Mouse (Mus musculus) heart, embryonic 11.5 days (tissue): ENCODE results near the gene Mrap2. TPM values are rescaled to one million over a fixed set of nuclear protein-coding genes. Genes with fewer than 3 reads are reported as not detected.

Experiments used
- ATAC-seq: fragments of 200-750 bp; cut with Nextera tagmentation; replicated peaks from 2 replicates; pipeline ENCODE4 v1.8.0; 2017; ENCODE audit warnings: moderate library complexity; ENCODE audit not compliant: insufficient number of reproducible peaks, low FRiP score, low TSS enrichment
- H3K27ac ChIP-seq: fragments of 300-500 bp; sonication (generic); 2 replicates; pipeline ENCODE4 v1.5.1; 2014; ENCODE audit warnings: mild to moderate bottlenecking, low read depth, low read length
- H3K27me3 ChIP-seq: fragments of 300-500 bp; sonication (generic); 2 replicates; pipeline ENCODE4 v1.6.1; 2014; ENCODE audit warnings: mild to moderate bottlenecking, low read length, mixed read lengths; ENCODE audit not compliant: control insufficient read depth, insufficient read depth
- H3K36me3 ChIP-seq: fragments of 300-500 bp; sonication (generic); 2 replicates; pipeline ENCODE4 v1.6.1; 2014; ENCODE audit warnings: mild to moderate bottlenecking, low read length, moderate library complexity, mixed read lengths; ENCODE audit not compliant: control insufficient read depth, insufficient read depth
- H3K4me1 ChIP-seq: fragments of 300-500 bp; sonication (generic); 2 replicates; pipeline ENCODE4 v1.6.1; 2014; ENCODE audit warnings: low read length; ENCODE audit not compliant: control insufficient read depth, insufficient read depth
- H3K4me2 ChIP-seq: fragments of 300-500 bp; sonication (generic); 2 replicates; pipeline ENCODE4 v1.6.1; 2014; ENCODE audit warnings: mild to moderate bottlenecking, moderate library complexity
- H3K4me3 ChIP-seq: fragments of 300-500 bp; sonication (generic); 2 replicates; pipeline ENCODE4 v1.5.1; 2014; ENCODE audit warnings: low read depth, low read length
- H3K9ac ChIP-seq: fragments of 300-500 bp; sonication (generic); 2 replicates; pipeline ENCODE4 v1.6.1; 2014; ENCODE audit warnings: mild to moderate bottlenecking, low read depth, low read length, moderate library complexity
- H3K9me3 ChIP-seq: fragments of 300-500 bp; sonication (generic); replicated peaks from 2 replicates; pipeline ENCODE4 v1.6.1; 2016; ENCODE audit warnings: low read length; ENCODE audit not compliant: control insufficient read depth
- WGBS: fragments of 180-500 bp; shearing (Covaris S2); extraction: QIAGEN DNeasy Blood & Tissue Kit; methylation state at CpG from one replicate; pipeline ENCODE4 v1.1.7; 2014; ENCODE audit not compliant: insufficient replicate concordance; 5-methylcytosine and 5-hydroxymethylcytosine counted together
- polyA plus RNA-seq: library from polyadenylated mRNA; unstranded; fragments of >200 nt; fragmentation: Nextera tagmentation; extraction: Ambion mirVana; gene quantifications from 2 replicates; pipeline ENCODE4 v1.2.1, GENCODE M21; 2014

The Mrap2 gene
- polyA plus RNA-seq, 1 experiment from 2014 or later, result not detected

DNA sequence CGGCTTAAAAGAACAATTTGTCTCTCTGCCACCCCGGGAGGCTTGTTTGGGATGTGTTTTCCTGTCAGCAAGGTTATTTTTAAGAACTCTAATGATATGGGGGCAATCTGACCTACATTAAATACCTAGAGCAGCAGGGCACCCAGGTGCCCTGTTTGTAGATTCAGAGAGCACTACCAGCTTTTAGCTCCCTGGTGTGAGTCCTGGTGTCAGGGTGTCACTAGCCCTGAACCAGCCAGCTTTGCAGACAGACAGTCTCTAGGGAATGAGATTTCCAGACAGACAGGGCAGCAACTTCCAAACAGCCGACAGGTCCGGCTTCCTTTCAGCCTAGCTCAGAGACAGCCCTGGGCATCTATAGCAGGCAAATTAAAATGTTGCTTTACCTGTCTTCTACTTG is 18.5 kb downstream of the Mrap2 start:
- WGBS, result 65% methylated on average over 4 of the region's 4 CpGs
- Histone ChIP-seq H3K9me3 (no peaks in the 10 kb centered on the region), H3K27ac (no peak overlapping the region)

DNA sequence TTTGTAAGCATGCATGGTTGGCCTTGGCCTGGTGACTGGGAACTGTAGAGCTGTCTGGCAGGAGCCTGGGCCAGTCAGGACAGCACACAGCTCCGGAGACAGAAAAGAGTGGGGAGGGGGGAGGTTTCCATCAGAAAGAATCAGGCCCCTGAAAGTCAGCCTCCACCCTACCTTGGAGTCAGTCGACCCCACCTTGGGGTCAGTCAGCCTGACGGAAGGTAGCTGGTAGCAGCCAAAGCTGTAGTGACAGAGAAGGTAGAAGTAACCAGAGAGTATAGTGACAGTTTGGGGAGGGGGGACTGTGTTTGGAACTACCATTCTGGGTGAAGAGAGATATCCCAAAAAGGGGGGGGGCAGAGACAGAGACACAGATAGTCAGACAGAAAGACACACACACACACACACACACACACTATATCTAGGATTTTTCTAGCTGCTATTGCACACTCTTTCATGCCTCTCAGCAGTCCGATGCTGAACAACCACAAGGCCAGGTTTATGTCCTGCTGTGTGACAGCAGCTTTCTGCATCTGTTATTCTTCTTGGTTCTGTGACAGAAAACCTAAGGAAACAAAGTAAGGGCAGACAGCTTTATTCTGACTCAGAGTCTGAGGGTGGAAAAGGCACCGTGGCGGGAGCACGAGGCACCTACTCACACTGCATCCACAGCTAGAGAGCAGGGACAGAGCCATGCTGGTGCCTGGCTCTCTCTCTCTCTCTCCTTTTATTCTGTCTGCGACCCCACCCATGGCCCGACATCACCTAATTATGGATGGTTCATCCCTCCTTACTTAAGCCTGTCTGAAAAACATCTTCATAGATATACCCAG is 23.1 kb downstream of the Mrap2 start:
- no peak overlapping the region for H3K4me3 ChIP-seq
- H3K9me3 ChIP-seq, result no peaks in the 10 kb centered on the region
- H3K9ac ChIP-seq, result no peak overlapping the region
- H3K27me3 ChIP-seq, result no peaks in the 10 kb centered on the region
- H3K27ac ChIP-seq, result no peak overlapping the region
- ATAC-seq, result no peak
- no peak overlapping the region for H3K4me2 ChIP-seq
- H3K36me3 ChIP-seq, result no peaks in the 10 kb centered on the region
- WGBS, result 65% methylated on average over 9 of the region's 9 CpGs
- no peaks in the 10 kb centered on the region for H3K4me1 ChIP-seq

More for the DNA sequence above, 18.5 kb downstream of the Mrap2 start:
- no peaks in the 10 kb centered on the region for H3K4me1 ChIP-seq
- no peak for ATAC-seq
- no peaks in the 10 kb centered on the region for H3K36me3 ChIP-seq
- H3K27me3 ChIP-seq, result no peaks in the 10 kb centered on the region
- no peak overlapping the region for H3K4me3 ChIP-seq
- H3K9ac ChIP-seq, result no peak overlapping the region
- H3K4me2 ChIP-seq, result no peak overlapping the region

DNA sequence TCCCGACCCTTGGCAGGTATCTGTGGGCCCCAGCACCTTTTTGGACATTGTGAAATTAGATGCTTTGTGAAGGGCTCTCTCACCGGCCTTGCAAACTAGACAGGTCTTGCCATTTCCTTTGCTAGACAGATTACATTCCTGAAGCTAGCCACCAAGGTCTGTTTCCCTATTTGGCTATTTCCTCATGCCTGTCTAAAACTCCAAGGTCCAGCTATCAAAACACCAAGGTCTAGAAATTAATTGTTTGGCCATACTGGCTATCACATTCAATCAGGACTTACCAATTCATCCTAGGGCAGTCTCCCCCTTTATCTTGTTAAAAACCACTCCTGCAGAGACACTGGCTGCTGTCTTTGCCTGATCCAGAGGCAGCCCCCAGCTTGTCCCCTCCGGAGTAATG is 23.9 kb downstream of the Mrap2 start:
- H3K9me3 ChIP-seq, result no peaks in the 10 kb centered on the region
- H3K4me2 ChIP-seq, result no peak overlapping the region
- H3K36me3 ChIP-seq, result no peaks in the 10 kb centered on the region
- no peak overlapping the region for H3K9ac ChIP-seq
- ATAC-seq, result no peak
- H3K4me3 ChIP-seq, result no peak overlapping the region
- H3K27ac ChIP-seq, result no peak overlapping the region
- no peaks in the 10 kb centered on the region for H3K4me1 ChIP-seq
- WGBS, result 41% methylated on average over 3 of the region's 3 CpGs
- no peaks in the 10 kb centered on the region for H3K27me3 ChIP-seq

DNA sequence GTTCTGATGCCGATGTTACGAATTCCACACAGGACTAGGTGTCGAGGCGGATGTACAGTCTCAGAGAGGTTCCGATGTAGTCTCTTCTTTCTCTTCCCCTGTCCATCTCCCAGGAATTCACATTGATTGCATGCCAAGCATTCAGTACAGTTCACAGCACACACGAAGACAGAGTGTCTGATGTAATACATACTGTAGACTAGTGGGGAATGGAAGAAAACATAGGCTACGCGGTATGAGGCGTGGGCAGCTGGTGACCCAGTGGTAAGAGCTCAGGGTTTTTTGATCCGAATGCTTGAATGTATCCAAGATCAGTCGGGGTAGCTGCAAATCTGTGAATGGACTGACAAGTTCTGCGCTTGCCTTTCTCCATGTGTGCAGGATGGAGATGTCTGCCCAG is 25.0 kb downstream of the Mrap2 start:
- H3K9ac ChIP-seq, result no peak overlapping the region
- H3K4me1 ChIP-seq, result no peaks in the 10 kb centered on the region
- no peak overlapping the region for H3K4me2 ChIP-seq
- H3K4me3 ChIP-seq, result no peak overlapping the region
- no peak overlapping the region for H3K27ac ChIP-seq
- H3K36me3 ChIP-seq, result no peaks in the 10 kb centered on the region
- H3K9me3 ChIP-seq, result no peaks in the 10 kb centered on the region
- ATAC-seq, result no peak
- 82% methylated on average over 12 of the region's 12 CpGs for WGBS
- H3K27me3 ChIP-seq, result no peaks in the 10 kb centered on the region

DNA sequence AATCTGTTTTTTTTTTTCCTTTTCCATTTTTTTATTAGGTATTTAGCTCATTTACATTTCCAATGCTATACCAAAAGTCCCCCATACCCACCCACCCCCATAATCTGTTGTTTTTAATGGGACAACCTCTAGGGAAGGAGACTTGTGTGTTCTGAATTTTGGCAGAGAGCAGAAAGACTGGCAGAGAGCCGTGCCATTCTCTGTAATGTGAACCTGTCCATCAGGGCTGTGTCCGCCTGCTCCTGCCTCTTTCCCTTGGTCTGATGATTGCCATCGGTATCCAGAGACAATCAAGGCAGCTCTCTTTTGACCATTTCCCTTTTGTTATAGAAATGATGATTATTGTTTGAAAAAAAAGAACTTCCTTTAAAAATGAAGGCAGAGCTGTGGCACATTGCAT is 26.8 kb downstream of the Mrap2 start:
- 80% methylated on average over 3 of the region's 3 CpGs for WGBS
- H3K27me3 ChIP-seq, result no peaks in the 10 kb centered on the region
- no peak overlapping the region for H3K4me3 ChIP-seq

DNA sequence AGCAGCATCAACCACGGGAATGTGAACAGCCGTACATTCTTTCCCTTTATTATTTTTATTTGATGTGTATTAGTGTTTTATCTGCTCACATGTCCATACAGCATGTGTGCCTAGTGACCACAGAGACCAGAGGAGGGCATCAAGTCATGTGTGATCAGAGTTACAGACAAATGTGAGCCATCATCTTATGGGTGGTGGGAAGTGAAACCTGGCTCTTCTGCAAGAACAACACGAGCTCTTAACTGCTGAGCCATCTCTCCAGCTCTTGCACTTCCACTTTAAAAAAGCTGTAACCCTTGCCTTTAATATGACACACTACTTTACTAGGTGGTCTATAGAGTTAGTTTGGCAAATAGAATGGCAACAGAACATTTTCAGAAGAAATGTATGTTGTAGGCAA is 27.4 kb downstream of the Mrap2 start:
- Histone ChIP-seq H3K27ac (no peak overlapping the region), H3K36me3 (no peaks in the 10 kb centered on the region), H3K4me1 (no peaks in the 10 kb centered on the region), H3K27me3 (no peaks in the 10 kb centered on the region), H3K4me3 (no peak overlapping the region), H3K4me2 (no peak overlapping the region), H3K9me3 (no peaks in the 10 kb centered on the region), H3K9ac (no peak overlapping the region)
- no peak for ATAC-seq
- WGBS, result 70% methylated on average over 3 of the region's 3 CpGs

More for the DNA sequence above, 26.8 kb downstream of the Mrap2 start:
- Histone ChIP-seq H3K36me3 (no peaks in the 10 kb centered on the region), H3K4me2 (no peak overlapping the region), H3K4me1 (no peaks in the 10 kb centered on the region), H3K9me3 (no peaks in the 10 kb centered on the region), H3K9ac (no peak overlapping the region), H3K27ac (no peak overlapping the region)
- no peak for ATAC-seq

DNA sequence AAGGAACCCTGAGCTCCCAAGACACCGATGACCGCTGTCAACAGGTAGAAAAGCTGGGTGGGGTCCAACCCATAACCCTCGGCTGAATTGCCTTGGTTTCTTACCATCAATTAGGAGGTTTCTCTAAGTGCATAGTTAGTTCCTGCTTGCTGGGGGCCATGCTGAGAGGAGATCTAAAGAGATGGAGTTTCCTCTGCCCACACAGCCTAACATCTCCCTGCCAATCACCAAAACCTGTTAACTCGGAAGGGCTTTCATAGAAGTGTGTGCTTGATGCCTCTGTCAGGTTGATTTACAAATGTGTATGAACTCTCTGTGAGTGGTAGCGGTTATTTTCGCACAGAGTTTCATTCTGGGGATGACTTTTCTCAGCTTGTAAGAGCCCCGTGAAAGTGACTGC is 34.4 kb downstream of the Mrap2 start:
- Histone ChIP-seq H3K27ac (no peak overlapping the region), H3K9ac (no peak overlapping the region), H3K4me1 (no peaks in the 10 kb centered on the region), H3K4me3 (no peak overlapping the region), H3K4me2 (no peak overlapping the region), H3K27me3 (no peaks in the 10 kb centered on the region), H3K9me3 (no peaks in the 10 kb centered on the region), H3K36me3 (no peaks in the 10 kb centered on the region)
- no peak for ATAC-seq
- 47% methylated on average over 7 of the region's 7 CpGs for WGBS

DNA sequence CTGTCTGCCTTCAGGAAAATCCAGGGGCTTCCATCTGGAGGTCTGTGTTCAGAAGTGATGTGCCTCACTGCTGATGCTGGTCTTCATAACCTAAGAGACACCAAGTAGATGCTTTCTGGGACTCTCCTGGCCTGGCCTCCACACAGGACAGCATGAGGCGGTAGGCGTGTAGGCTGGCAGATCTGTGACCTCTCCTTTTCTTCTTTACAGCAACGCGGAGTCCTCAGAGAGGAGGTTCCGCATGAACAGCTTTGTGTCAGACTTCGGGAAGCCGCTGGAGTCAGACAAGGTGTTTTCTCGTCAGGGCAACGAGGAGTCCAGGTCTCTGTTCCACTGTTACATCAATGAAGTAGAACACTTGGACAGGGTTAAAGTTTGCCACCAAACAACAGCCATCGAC is 38.1 kb downstream of the Mrap2 start:
- Histone ChIP-seq H3K36me3 (no peaks in the 10 kb centered on the region), H3K9me3 (no peaks in the 10 kb centered on the region), H3K27ac (no peak overlapping the region), H3K27me3 (no peaks in the 10 kb centered on the region), H3K4me3 (no peak overlapping the region), H3K4me1 (no peaks in the 10 kb centered on the region), H3K4me2 (no peak overlapping the region), H3K9ac (no peak overlapping the region)
- no peak for ATAC-seq
- 90% methylated on average over 10 of the region's 10 CpGs for WGBS

DNA sequence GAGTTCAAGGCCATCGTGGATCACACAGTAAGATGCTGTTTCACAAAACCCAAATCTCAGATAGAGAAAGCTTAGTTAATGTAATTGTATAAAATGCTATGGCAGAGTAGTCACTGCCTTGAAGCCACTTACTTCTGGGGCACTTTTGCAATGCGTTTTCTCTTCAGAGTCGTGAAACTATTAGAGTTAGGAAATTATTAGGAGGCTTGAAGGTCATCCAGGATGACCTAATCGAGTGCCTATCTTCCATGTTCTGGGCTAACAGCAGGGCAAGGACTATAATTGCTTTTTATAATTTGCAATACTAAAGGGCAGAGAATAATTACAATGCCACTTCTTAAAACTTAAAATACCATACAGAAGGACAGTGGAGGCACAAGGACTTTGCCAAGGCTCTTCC is 43.2 kb downstream of the Mrap2 start:
- Histone ChIP-seq H3K36me3 (peaks cover 10% of the 10 kb centered on the region), H3K4me3 (no peak overlapping the region), H3K9ac (no peak overlapping the region), H3K4me2 (no peak overlapping the region), H3K4me1 (no peaks in the 10 kb centered on the region), H3K9me3 (0 out of 2 replicates have a peak, but pooled peaks cover 2% of the 10 kb centered on the region), H3K27ac (no peak overlapping the region), H3K27me3 (no peaks in the 10 kb centered on the region)
- no peak for ATAC-seq
- WGBS, result 91% methylated on average over 4 of the region's 4 CpGs
